Mouse (Mus musculus): ENCODE measurements at regions not wholly inside any gene's neighbourhood (a gene's known extent, or its start where the extent isn't known, plus 50 kb on each side); places are given as distances from the start of the nearest gene placed in this dataset.
A peak's percentile ranks its signal among the peaks of the same experiment; 100 is the strongest.

DNA sequence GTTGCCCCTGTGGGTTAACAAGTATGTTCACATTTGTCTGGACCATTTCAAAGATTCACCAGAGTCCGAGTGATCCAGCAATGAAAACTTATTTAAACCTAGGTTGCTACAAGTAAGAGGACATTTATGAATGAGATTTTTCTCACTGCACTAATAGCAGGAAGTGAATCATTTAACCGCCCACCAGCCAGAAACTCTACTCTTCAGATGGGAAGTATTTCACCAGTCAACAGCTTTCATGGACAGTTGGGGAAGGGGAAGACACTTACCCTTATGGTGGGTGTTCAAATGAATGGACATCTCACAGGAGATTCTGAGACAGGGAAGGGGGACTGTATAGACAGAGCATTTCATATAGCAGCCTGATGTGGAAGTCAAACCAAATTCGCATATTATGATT is 113.7 kb upstream of the Cd180 start:
- no peak for DNase-seq (ENCODE audit: low spot score in 2 of 2)

DNA sequence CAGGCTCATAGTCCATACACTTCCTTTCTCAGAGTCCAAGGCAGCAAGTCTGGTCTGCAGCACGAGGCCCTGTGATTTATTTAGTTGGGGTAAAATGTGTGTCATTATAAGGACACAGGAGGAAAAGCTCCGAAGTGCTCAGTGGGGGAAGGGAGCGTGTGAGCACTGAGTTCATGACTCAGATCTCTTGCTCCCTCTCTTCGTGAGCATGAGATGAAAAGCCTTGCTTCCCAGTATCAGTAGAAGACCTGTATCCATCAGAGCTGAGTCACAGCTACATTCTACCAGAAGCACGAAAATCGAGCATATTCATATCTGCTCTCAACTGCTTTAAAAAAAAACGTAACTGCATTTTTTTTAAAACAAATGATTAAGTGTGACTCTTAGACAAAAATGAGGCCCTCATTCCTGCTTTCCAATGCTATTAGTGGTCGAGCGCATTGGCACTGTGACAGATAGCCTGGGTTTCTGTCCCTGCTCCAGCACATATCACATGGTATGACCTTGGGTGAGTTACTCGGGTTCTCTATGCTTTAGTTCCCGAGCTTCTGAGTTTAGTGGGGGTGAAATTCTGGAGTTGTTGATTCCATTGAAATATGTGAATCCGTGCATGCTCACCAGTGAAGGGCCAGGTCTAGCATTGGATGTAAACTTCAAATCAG is 109.2 kb upstream of the Cd180 start:
- no peak for DNase-seq (ENCODE audit: low spot score in 2 of 2)

DNA sequence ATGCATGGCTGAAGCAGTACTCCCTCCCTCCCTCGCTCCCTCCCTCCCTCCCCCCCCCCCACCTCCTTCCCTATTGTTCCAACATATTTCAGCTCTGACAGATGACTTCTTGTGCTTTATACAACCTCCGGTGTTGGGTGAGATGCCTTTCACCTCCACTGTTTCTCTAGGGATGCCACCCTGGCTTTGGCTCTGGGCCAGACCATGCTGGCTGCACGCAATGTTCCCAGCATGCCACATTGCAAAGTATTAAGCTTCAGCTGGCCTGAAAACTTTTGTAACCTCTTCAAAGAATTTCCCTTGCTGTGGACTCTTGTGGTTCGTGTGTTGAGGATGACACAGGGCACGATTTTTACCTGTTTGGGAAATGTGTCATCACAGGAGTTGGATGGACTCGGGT is 107.1 kb upstream of the Cd180 start:
- no peak for DNase-seq (ENCODE audit: low spot score in 2 of 2)

DNA sequence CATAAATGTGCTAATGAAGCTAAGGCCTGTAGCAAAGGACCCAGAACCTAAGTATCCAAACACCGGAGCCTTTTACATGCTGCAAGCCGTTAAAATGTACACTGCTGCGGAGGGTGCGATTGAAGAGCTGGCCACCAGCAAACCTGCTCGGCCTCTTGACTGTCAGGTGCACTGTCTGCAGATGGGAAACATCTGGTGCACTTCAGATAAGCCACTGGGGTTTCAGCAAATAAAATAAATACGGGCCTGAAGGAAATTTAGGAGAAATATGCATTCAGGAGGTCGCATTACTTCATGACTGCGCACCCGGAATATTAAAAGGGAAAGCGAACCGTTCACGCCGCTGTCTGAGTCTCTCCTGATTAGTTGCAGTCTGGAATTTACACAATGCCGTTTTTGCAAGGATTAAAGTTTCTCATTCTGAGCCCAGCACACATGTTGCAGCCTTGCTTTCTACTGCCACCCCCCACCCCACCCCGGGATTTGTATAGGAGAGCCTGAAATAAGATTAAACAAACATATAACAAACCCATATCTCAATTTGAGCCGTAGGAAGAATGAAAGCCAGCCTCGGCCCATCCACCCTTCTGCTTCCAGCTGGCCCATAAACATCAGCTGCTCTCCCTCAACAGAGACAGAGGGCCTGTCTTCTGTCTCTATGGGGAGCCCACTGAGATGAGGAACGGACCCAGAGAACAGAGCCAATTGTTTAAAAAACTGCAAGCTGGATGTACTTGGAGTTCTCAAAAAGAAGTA is 103.5 kb upstream of the Cd180 start:
- no peak for DNase-seq (ENCODE audit: low spot score in 2 of 2)

DNA sequence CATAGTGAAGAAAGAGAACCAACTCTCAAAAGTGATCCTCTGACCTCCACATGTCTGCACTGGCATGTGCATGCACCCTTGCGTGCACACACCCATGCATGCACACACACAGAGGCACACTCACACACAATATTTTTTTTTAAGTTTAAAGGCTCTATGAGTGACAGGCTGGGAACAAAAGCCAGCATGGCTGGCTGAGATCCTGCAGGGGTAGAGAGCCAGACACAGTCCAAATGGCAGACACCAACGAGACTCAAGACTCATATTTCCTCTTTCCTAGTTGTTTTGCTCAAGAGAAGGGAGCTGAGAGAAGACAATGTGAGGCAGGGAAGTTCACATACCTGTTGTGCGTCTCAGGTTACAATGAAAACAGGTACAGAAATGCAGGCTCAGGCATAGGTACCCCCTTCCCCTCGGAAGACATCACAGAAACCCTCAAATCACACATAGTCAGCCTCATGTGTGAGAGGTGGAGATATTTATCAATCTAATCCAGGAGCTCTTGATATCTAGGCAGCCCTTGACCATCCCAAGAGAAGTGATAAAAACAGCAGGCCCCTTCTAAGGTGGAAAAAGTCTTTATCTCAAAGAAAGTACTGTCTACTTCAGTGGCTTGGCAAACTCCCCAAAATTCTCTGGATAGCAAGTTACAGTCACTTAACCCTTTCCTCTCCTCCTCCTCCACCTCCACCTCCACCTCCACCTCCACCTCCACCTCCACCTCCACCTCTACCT is 101.4 kb upstream of the Cd180 start:
- DNase-seq (ENCODE audit: low spot score in 2 of 2), result no peak

DNA sequence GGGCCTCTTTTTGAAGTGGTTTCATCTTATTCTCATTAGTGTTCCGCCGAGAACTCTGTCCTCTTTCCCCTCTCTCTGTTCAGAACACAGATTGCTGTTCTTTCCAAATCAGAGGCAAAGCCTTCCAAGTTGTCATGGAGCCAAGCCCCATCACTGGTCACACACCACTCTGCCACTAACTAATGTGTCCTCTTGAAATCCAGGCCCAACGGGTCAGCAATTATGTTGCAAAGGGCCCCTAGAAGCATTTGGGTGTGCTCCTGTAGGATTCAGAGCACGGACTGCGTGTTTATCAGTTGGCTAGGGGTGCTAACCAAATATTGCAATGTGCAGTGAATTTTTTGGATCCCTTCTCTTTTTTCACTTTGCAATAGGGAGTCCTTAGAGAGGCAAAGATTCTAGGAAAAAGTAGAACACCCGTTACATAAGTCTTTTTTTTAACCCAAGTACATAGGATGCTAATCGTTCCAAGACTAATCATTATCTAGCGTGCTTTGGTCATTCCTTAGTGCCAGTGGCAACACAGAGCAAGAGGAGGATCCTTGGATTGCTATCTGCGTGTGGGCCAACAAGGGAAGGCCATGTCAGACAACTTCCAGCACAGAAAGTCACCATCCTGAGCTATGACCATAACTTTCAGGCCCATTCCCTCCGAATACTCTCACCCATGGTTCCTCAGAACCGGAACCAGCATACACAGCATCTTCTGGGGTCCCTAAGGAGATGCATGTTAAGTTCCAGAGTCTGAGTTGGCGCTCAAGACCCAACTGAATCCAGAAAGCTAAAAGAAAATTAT is 99.8 kb upstream of the Cd180 start:
- DNase-seq (ENCODE audit: low spot score in 2 of 2), result no peak

DNA sequence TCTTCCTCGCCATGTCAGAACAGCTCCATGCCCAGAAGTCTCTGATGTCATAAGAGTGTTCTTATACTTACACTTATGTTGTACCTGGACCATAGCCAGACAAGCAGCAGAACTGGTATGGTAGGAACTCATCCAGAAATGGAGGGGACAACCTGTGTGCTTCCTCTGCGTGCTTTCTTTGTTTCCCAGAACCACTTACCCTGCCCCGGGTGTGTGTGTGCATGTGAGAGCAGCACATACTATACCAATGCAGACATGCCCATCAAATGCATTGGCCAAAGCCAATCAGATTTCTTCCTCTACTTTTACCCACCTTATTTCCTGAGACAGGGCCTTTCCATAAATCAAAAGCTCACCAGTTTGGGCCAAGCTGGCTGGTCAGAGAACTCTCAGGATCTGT is 99.2 kb upstream of the Cd180 start:
- no peak for DNase-seq (ENCODE audit: low spot score in 2 of 2)

DNA sequence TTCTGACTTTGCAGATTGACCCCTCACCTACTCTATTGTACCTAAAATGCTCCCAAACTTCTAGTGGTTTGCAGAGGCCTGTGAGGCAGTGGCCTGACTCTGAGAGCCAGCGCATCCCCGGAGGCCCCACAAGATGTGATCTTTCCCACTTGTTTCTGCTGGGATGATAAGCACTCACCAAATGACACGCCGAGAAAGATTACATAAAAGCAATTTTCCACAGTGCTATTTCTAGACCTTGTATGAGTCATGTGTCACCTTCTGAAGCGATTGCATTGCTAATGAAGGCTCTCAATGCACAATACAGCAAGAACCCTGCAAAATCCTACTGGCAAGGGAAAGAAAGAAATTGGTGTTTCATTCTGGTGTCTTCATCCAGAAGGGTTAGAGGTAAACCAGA is 97.8 kb upstream of the Cd180 start:
- DNase-seq (ENCODE audit: low spot score in 2 of 2), result no peak

DNA sequence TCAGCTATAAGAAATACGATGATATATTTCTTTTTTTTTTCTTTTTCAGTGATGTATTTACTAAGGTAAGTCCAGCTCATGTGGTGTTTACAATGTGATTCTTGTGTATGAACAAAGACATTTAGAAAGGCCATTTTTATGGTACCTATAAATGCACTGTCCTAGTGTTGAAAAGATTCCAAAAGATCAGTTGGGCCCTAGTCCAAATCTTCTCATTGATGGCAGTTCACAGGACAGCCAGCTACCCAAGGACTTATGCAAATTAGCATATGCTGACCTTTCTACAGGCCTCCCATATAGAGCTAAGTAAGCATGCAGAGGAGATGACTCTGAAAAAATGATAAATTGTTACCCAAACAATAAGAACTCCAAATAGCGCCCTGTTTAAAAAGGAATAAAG is 97.3 kb upstream of the Cd180 start:
- DNase-seq (ENCODE audit: low spot score in 2 of 2), result no peak

DNA sequence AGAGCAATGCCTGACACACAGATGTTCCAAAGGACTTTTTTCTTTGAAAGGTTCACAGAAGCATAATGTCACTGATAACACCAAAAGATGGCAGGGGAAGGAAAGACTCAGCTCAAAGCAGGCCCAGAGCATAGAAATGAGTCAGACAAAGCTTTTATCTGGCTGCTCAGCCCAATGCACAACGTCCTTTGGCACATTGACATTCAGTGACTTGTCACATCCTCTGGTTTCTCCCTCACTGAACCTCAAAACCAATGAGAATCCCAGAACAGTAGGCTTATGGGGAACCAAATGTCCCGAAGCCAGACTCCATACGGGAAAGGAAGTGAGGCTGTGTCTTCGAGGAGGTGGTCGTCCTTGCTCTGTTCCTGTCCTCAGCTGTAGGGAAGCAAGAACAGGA is 95.2 kb upstream of the Cd180 start:
- no peak for DNase-seq (ENCODE audit: low spot score in 2 of 2)

DNA sequence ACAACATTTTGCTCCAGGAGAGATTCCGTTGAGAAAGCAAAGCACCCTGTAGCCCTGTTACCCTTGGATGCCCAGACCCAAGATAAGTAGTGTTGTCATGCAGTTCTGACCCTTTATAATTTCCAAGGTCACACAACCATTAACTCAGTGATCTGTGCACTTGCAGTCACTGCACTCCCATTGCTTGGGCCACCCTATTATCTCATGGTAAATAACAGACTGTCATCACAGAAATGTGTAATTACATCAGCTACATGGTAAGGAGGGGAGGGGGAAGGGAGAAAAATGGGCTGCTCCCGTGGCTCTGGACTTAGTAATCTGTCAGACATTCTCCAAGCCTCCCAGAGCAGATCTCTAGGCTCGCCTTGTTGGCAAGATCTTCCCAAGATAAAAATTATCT is 93.8 kb upstream of the Cd180 start:
- no peak for DNase-seq (ENCODE audit: low spot score in 2 of 2)

DNA sequence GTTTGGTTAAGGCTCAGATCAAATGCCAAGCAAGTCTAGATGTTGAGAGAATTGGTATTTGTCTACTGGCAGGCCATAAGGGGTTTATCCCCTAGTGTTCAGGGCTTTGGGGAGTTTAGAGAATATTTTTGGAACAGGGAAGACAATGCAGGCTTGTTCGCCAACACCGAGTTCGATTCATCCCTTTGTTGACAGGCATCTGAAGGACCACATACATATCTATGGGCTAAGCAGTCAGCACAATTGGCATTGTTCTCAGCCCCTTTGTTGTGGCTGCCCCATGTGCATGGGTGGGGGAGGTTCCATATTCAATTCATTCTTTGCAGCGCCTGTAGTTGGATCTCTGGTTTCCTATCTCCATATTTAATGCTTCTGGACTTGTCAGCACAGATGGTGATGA is 93.3 kb upstream of the Cd180 start:
- DNase-seq (ENCODE audit: low spot score in 2 of 2), result no peak

DNA sequence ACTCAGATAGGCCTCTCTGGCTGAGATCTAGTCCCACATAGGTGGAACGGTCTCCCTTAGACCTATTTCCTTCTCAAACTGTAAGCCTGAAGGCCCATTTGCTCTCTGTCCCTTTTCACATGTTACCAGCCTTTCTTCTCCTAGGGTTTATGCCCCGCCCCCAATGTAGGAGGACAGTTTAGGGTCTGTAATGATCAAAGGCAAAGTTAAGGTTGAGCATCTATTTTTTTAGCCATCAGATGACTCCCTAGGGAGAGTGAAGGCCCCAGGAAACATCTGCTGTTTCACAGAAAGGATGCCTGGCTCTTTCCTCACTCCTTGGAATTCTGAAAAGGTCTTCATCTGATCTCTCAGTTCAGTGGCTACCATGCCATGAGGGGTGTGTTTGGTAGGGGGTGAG is 68.9 kb upstream of the Cd180 start:
- DNase-seq (ENCODE audit: low spot score in 2 of 2), result peak in 1 of 2 experiments; percentile 38

DNA sequence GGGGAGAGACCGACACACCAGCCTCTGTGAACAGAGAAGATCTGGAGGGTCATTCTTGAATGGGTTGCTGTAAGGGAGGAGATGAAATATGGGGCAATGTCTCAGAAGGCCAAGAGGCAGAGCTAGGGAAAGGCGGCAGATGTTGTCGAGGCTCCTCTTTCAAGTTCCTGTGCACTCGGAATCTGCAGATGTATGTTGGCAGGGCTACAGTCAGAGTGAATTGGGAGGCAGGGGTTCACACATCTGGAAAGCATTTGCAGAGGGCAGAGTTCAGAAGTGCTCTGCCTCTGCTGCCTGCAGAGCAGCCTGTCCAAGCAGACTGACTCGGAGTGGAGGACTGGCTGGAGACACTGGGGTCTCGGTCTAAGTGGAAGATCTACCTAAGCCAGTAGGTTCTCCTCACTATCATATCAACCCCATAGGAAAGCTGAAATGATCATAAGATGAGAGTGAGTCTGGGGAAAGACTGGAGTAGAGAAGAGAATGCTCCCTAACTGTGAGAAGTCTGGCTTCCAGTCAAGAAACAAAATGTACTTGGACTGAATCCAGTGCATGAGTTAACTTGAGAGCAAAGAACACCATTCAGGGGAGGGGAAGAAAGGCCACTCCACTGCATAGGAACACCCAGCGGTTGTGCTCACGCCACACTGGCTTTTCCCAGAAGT is 68.1 kb upstream of the Cd180 start:
- peak in 1 of 2 experiments; percentile 46 for DNase-seq (ENCODE audit: low spot score in 2 of 2)

DNA sequence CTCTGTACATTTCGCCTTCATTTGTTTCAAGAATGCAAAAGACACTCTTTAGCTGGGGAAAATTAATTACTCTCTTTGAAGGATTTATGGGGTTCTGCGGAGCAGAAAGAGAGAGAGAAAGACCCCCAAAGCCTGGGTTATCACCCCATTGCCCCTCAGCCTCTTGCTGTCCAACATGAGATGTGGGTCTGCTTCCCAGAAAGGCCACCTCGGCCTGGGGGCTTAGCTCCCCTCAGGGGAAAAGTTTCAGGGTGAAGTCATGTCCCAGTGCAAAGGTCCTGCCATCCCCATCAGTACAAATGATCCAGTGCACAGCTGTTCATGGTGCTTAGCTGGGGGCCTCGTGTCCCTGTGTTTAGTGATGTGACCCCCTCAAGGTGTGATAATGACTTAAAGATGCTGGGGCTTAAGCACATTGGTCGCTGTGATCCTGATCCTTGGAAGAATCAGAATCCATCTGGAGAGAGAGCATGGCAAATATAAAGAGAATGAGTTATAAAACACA is 67.5 kb upstream of the Cd180 start:
- DNase-seq (ENCODE audit: low spot score in 2 of 2), result peak in 1 of 2 experiments; percentile 42

DNA sequence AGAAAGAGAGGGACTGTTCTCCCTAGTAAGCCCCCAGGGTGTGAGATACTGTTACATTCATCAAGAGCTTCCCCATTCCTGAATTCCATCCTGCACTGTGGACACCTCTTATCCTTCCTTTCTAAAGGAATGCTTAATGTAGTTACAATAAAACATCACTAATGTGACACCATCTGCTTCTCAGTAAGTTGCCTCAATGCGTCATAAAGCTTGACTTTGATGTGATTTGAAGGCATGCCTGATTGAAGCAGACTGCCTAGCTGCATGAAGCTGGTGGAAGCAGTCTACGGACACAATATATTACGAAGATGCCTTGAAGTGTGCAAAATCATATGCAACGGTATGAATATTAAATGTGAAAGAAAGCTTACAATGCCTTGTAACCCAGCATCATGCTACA is 65.6 kb upstream of the Cd180 start:
- DNase-seq (ENCODE audit: low spot score in 2 of 2), result peak in 1 of 2 experiments; percentile 3

DNA sequence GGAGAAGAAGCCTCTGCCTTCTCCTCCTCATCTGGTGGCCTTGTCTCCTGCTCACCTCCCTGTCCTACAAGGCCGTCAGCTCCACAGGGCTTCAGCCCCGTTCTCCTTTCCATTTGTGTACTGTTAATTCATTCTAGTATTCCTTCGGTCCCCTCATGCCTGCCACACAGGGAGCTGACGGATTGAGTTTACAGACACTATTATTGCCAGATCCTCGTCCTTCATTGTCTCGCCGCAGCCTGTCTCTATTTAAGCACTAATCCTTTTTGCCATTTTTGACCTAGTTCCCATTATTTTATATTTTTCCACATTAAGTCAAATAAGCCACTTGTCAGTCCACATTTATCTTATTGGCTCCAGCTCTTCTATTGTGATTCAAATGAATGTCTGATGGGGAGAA is 64.2 kb upstream of the Cd180 start:
- DNase-seq (ENCODE audit: low spot score in 2 of 2), result peak in 1 of 2 experiments; percentile 43

DNA sequence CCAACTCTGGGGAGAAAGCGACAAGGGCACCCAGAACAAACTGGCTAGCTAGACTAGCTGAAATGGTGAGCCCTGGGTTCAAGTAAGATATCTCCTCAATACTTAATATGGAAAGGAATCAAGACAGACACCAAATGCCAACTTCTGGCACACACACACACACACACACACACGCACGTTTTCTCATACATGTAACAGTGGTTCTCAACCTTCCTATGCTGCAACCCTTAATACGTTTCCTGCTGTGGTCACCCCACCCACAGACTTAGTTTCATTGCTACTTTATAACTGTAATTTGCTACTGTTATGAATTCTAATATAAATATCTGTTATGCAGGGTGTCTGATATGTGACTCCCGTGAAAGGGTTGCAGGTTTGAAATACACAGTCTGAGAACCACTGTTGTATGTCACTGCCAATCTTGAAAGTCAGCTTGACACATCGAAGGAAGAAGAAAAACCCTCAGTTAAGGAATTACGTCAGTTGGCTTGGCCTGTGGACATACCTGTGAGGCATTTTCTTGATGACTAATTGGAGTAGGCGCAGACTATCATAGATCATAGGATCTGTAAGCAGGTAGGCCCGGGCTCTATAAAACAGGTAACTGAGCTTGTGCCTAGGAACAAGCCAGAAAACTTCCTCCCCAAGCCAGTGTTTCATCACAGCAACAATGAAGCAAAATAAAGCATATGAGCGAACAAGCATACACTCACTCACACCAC is 59.0 kb upstream of the Cd180 start:
- DNase-seq (ENCODE audit: low spot score in 2 of 2), result peak in 1 of 2 experiments; percentile 21

DNA sequence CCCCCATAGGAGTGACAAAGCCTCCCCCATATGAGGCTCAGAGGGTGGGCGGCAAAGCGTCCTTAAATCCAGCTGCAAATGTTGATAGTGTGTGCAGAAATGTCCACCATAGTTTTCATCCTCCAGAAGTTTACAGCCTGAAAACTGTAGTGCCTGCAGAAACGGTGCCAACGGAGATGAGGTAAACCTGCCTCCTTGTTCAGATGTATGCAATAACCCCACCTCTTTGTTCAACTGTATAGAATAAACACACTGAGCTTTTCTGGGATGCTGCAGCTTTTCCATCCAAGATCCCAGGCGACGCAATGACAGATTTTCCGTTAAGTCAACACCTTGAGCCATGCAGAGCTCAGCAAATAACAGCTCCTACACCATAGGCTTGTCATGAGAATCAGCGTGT is 57.3 kb upstream of the Cd180 start:
- DNase-seq (ENCODE audit: low spot score in 2 of 2), result peak in 1 of 2 experiments; percentile 34

DNA sequence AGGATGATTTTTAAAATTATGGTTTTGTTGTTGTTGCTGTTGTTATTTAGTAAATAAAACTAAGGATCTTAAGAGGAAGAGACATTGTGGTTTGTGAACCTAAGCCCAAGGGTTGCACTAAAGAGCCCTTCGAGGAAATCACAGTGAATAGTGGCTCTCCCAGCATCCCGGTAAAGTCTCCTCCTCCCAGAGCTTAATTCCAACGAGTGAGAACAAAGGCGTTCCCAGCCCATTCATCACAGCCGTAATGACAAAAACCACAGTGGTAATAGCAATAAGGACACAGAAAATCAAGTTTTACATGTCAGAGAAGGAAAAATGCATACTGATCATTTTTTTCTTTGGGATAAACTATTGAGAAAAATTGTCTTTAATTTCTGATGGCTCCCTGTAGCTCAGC is 56.3 kb upstream of the Cd180 start:
- DNase-seq (ENCODE audit: low spot score in 2 of 2), result peak in 1 of 2 experiments; percentile 17

DNA sequence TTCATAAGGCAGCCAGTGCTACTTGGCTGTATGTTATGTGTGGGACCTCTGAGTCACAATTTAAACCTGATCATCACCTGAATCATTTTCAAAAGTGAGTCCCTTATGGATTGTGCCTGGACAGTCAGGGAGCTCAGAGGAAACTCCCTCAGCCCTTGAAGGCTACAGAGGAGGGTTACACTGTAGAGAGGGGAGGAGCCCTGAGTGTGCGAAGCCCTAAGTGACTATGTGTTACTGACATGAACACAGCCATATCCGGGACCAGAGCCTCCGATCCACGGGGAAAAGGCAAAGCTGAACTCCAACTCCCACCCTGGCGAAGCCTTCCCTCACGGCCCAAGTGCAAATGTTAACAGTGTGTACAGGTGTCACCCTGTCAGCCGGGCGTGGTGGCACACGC is 53.7 kb upstream of the Cd180 start:
- DNase-seq (ENCODE audit: low spot score in 2 of 2), result no peak

Data from spleen, postnatal 4 days (tissue).